Mouse (Mus musculus) cerebellum, postnatal 4 days (tissue): Measurements from ENCODE around the gene Vmn2r103.

Source experiments
- DNase-seq, 2 experiments: peaks; one replicate each; pipeline ENCODE4 v3.0.0; 2022; ENCODE audit warnings: low spot score in 2 of 2, mixed read lengths in 1 of 2

Vmn2r103 gene

GRCm38 (mm10) chr17:19773063-19773462 is at the start of gene Vmn2r103:
Gene Vmn2r103 (plus strand): TSS chr17:19773363.
- DNase-seq, result no peak

DNA sequence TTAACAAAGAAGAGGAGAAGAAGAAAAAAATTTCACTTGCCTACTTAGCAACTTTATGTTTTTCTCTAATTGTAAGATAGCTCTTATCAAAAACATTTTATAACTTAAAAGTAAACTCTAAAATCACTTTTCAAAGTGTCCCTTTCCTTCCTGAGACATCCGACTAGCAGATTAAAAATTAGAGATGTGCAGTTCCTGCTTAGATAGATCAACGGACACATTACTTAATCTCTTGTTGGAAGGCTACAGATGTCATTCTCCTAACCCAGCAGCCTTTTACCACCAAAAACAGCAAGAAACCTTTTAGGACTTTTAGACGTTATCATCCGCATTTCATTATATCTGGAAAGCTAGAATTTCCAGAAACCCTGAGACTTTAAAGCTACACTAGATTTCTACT is 5.8 kb downstream of the Vmn2r103 start:
- DNase-seq, result no peak

GRCm38 (mm10) chr17:19789248-19789647 is 16.1 kb downstream of the Vmn2r103 start:
- no peak for DNase-seq
